Mouse (Mus musculus) liver, adult 2 months (tissue): ENCODE measurements around the gene Pcbp4. TPM values are rescaled to one million over a fixed set of nuclear protein-coding genes. Genes with fewer than 3 reads are reported as not detected.

Experiments
- DNase-seq: peaks from one replicate; pipeline ENCODE4 v3.0.0-alpha.2; 2011; ENCODE audit warnings: low read depth, low spot score; ENCODE audit errors: extremely low read depth
- H3K27ac ChIP-seq: fragments of 200-500 bp; replicated peaks from 2 replicates; pipeline ENCODE4 v1.5.1; 2012; ENCODE audit warnings: low read depth, mild to moderate bottlenecking, control low read depth, inconsistent platforms, low read length; ENCODE audit not compliant: insufficient read depth
- H3K27me3 ChIP-seq: fragments of 200-500 bp; 2 replicates; pipeline ENCODE4 v1.6.1; 2012; ENCODE audit warnings: mild to moderate bottlenecking, moderate library complexity, low read length, inconsistent platforms; ENCODE audit not compliant: control insufficient read depth, insufficient read depth
- H3K36me3 ChIP-seq: fragments of 200-500 bp; 2 replicates; pipeline ENCODE4 v1.6.1; 2012; ENCODE audit warnings: low read length, inconsistent platforms; ENCODE audit not compliant: control insufficient read depth, insufficient read depth
- H3K4me1 ChIP-seq: fragments of 200-500 bp; 2 replicates; pipeline ENCODE4 v1.6.1; 2011; ENCODE audit warnings: low read length; ENCODE audit not compliant: control insufficient read depth, insufficient read depth
- H3K4me3 ChIP-seq: fragments of 200-500 bp; 2 replicates; pipeline ENCODE4 v1.5.1; 2011; ENCODE audit warnings: low read depth, mild to moderate bottlenecking, control low read depth, low read length, moderate library complexity; ENCODE audit not compliant: insufficient read depth
- H3K79me2 ChIP-seq: fragments of 200-500 bp; 2 replicates; pipeline ENCODE4 v1.6.1; 2012; ENCODE audit warnings: inconsistent platforms, mild to moderate bottlenecking, low read length, moderate library complexity; ENCODE audit not compliant: control insufficient read depth, insufficient read depth
- H3K9ac ChIP-seq: fragments of 200-500 bp; 2 replicates; pipeline ENCODE4 v1.6.1; 2012; ENCODE audit warnings: low read depth, mild to moderate bottlenecking, control low read depth, inconsistent platforms, low read length
- CTCF ChIP-seq: fragments of 200-500 bp; IDR thresholded peaks from 2 replicates; pipeline ENCODE4 v1.5.1; 2011; ENCODE audit warnings: low read depth, low read length, control low read depth
- POLR2A ChIP-seq: fragments of 200-500 bp; IDR thresholded peaks from 2 replicates; pipeline ENCODE4 v1.6.1; 2011; ENCODE audit warnings: low read length, control low read depth; ENCODE audit not compliant: insufficient read depth; ENCODE audit errors: extremely low read depth
- WGBS: fragments of 180-500 bp; shearing (Covaris S2); methylation state at CpG from one replicate; pipeline ENCODE4 v1.1.7; 2018; 5-methylcytosine and 5-hydroxymethylcytosine counted together
- polyA plus RNA-seq: library from polyadenylated mRNA; depleted of rRNA; stranded (reverse); fragments of >200 nt; gene quantifications from 2 replicates; pipeline ENCODE4 v1.2.3, GENCODE M21; 2012
- total RNA-seq: library from RNA; depleted of rRNA; stranded (reverse); fragments of >200 nt; gene quantifications from 2 replicates; pipeline ENCODE4 v1.2.3, GENCODE M21; 2014

Gene Pcbp4
- total and polyA plus RNA-seq, 2 experiments = 15.9 to 52.5 TPM

DNA sequence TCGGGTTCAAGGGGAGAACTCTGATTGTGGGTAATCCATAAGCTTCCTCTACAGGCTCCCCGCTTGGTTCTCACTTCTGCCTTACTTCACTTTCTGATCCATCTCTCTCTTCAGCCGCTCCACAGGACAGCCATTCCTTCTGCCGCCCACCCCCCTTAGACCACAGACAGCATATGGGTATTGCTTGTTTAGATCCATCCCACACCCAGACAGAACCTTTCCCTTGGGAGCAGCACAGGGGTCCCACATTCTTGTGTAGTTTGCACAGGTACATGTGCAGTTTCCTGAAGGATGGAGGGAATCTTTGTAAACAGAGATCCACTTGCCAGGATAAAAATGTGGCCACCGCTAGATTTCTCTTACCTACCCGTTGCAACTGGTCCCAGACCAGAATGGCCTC, 740 bp upstream of the Pcbp4 start:
- 0 out of 2 replicates have a peak overlapping the region, but pooled peaks have one; percentile 5 for H3K9ac ChIP-seq
- H3K27ac ChIP-seq = peak overlapping the region; percentile 57
- DNase-seq = no peak
- H3K4me1 ChIP-seq = peaks cover 28% of the 10 kb centered on the region
- H3K27me3 ChIP-seq = no peaks in the 10 kb centered on the region
- no peak overlapping the region for H3K4me3 ChIP-seq
- WGBS = 60% methylated on average over 6 of the region's 6 CpGs
- no peak for TF ChIP-seq POLR2A
- TF ChIP-seq CTCF = no peak
- H3K79me2 ChIP-seq = peaks cover 11% of the 10 kb centered on the region; the same call in 1 of the 2 replicates
- H3K36me3 ChIP-seq = peaks cover 7% of the 10 kb centered on the region; the same call in 1 of the 2 replicates

DNA sequence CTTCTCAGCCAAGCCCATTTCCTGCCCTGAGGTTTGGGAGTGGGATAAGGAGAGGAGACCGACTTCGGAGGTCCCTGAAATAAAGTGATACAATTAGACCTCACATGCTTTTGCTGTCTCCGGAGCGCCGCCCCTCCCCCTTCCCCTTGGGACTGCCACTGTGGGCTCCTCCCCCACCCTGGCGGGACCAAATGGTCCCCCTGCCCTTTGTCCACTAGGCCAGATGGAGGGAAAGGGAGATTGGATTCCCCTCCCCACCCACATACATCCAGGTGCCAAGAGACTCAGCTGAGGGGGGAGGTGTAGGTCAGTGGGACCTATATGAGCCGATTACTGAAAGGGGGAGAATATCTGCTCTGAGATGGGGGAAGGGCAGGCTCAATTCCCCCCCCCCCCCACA, 270 bp upstream of the Pcbp4 start:
- TF ChIP-seq POLR2A = no peak
- no peak for TF ChIP-seq CTCF
- DNase-seq = no peak
- Histone ChIP-seq H3K27ac (peak overlapping the region; percentile 57), H3K4me1 (peaks cover 28% of the 10 kb centered on the region), H3K79me2 (peaks cover 11% of the 10 kb centered on the region; the same call in 1 of the 2 replicates), H3K27me3 (no peaks in the 10 kb centered on the region), H3K9ac (0 out of 2 replicates have a peak overlapping the region, but pooled peaks have one; percentile 5), H3K36me3 (peaks cover 7% of the 10 kb centered on the region; the same call in 1 of the 2 replicates), H3K4me3 (no peak overlapping the region)
- WGBS = 14% methylated on average over 7 of the region's 7 CpGs

DNA sequence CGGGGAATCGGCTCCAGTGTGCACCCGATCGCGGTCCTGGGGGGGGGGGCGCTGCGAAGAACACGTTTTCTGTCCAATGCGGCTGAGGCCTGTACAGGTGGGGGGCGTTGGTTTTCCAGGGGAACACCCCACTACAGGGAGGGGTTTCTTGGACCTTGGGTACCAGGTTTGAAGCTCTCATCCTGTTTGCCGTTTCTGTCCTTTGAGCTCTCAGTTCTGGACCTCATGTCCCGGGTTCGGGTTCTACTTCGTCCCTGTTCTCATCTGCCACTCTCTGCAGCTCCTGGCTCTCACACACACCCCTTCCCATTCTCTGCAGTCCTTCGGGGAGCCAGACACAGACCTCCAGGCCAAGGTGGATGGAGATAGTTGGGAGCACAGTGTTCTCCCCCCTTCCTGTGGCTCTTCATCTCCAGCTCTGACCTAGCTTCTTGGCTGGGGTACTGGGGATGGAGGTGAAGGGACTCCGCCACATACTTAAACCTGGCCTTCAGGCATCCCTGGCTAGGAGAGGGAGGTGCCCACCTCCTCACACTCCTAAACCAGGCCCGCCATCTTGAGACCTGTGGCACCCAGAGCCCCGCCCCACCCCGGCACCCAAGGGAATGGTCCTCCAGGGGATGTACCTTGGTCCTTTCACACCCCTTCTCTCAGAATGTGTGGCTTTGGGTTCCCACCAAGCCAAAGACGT, 1.1 kb downstream of the Pcbp4 start:
- H3K4me3 ChIP-seq = peak overlapping the region; percentile 72; the same call in 1 of the 2 replicates
- no peaks in the 10 kb centered on the region for H3K27me3 ChIP-seq
- H3K27ac ChIP-seq = no peak overlapping the region
- no peak for TF ChIP-seq CTCF
- no peak for TF ChIP-seq POLR2A
- no peak for DNase-seq
- H3K36me3 ChIP-seq = peaks cover 7% of the 10 kb centered on the region; the same call in 1 of the 2 replicates
- H3K79me2 ChIP-seq = peaks cover 11% of the 10 kb centered on the region; the same call in 1 of the 2 replicates
- H3K4me1 ChIP-seq = peaks cover 25% of the 10 kb centered on the region
- peak overlapping the region; percentile 86 for H3K9ac ChIP-seq
- 28% methylated on average over 20 of the region's 20 CpGs for WGBS

DNA sequence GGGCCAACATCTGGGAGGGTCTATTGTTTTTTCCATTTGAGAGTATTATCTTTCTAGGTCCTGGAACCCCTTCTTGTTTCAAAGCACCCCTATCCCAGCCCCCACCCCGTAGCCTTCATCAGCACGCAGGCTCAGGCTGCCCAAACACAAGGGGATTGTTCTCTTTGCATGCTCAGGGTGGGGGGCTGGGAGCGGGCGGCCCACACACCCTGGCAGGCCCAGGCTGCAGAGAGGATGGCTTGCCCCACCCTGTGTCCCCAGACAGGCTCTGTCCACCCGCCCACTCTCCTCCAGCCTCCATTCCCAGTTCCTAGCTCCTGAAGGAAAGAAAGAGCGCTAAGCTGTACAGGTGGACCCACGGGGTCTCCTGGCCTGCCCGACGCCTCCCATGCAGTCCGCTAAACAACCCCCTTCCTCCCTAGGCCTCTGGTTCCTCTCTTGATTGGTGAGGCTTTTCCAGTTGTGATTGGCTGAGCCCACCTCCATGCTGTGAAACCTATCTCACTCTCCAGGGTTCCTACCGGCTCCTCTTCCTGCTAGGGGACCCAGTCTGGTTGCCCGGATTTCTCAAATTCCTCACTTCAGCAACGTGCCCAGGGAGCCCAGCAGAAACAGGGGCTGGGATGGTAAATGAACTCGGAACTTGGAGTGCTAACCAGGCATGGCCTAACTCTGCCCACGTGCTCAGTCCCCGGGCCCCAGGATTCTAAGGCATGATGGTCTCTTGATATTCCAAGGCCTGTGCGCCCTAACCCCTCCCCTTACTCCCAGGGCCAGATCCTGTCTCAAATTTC, 2.0 kb downstream of the Pcbp4 start:
- H3K4me1 ChIP-seq = peaks cover 21% of the 10 kb centered on the region
- H3K9ac ChIP-seq = no peak overlapping the region
- H3K4me3 ChIP-seq = no peak overlapping the region
- WGBS = 86% methylated on average over 17 of the region's 17 CpGs
- no peaks in the 10 kb centered on the region for H3K27me3 ChIP-seq
- peaks cover 8% of the 10 kb centered on the region; the same call in 1 of the 2 replicates for H3K79me2 ChIP-seq
- DNase-seq = no peak
- H3K36me3 ChIP-seq = peaks cover 7% of the 10 kb centered on the region; the same call in 1 of the 2 replicates
- TF ChIP-seq CTCF (no peak), POLR2A (no peak)
- no peak overlapping the region for H3K27ac ChIP-seq

DNA sequence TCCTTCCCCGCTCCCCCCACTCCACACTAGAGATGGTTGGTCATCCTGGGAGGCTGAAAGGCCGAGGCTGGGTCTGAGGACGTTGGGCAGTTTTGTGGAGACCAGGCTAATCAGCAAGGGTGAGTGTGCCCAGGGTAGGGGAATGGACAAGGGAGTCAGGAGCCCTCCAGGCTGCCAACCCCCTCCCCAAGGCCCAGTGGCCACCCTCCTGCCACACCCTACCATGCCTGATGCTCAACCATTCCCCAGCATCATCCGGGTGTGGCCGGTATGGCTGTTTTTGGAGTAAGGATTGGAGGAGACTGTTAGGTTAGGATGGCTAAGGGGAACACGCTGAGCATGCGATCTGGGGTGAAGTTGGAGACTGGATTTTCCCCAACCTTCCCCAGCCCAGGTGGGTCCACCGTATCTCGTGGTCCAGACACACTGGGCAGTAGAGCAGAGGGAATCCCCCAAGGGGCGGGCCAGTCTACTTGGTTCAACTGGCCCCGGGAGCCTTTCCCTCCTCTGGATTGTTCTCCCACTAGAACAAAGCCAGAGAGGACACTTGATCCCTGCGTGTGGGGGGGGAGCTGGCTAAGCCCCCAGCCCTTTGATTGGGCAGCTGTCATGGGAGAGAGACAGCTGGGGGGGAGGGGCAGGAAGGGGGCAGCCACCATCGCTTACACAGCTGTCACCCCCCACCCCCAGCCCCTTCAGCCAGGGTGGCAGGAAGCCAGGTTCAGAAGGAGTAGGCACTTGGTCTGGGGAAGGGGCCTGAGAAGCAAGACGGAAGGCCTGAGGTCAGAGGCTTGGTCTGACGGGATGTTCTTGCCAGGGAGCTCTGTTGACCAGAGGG, 3.5 kb downstream of the Pcbp4 start:
- TF ChIP-seq POLR2A (no peak), CTCF (no peak)
- H3K79me2 ChIP-seq = no peaks in the 10 kb centered on the region
- H3K9ac ChIP-seq = no peak overlapping the region
- H3K27ac ChIP-seq = no peak overlapping the region
- no peak overlapping the region for H3K4me3 ChIP-seq
- H3K27me3 ChIP-seq = no peaks in the 10 kb centered on the region
- peaks cover 5% of the 10 kb centered on the region; the same call in 1 of the 2 replicates for H3K36me3 ChIP-seq
- DNase-seq = no peak
- WGBS = 84% methylated on average over 15 of the region's 15 CpGs
- peaks cover 12% of the 10 kb centered on the region for H3K4me1 ChIP-seq
